ENCODE assay signal across 8 mouse cellular contexts in the genomic region with DNA sequence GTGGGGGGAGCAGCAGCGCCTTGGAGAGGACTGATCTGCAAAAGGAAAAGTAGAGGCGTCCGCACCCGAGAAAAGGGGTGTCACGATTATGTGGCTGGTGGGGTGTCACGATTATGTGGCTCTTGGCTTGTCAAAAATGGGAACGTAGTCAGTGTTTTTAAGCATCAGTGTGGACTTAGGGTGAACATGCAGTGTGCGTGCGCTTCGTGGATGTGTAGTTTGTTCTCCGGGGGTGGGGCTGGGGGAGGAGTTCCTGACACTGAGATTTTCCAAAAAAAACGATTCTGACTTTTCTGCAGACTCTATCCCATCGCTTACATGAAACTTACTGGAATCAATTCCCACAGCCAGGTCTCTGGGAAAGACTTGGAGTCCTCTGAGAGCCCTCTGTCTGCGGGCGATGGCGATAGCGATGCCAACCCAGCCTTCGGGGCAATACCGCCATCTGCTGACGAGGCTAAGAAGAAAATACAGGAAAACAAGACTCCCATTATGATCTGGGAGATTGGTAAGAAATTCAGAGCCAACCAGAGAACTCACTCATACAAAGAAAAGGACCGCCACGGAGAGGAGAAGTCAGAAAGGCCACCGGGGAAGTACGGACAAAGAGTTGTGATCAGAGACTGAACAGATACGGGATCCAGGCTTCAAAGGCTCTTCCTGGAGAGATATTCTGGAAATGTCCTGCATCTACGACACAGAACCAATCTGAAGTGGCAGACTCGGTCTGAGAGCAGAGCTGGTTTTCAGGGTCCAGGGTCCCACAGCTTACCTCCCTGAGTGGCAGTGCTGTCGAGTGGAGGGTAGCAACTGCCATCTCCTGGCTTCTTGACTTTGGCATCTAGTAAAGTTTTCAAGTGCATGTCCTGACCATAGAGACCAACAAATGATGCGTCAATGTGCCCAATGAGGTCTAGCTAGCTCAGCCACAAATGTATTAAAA. TPM values are rescaled to one million over a fixed set of nuclear protein-coding genes. Genes with fewer than 3 reads are reported as not detected.
A peak's percentile ranks its signal among the peaks of the same experiment; 100 is the strongest.
DNase-seq lines count a peak whose midpoint lies in the region; ATAC-seq and TF ChIP-seq lines count a peak whose summit lies in the region.

No protein-coding gene starts in this region.

- H3K27ac ChIP-seq in ES-E14 (ENCODE audit: insufficient read depth, low read depth, low read length, poor library complexity, severe bottlenecking) = peak overlapping the region; percentile 22
- no peak overlapping the region for H3K27ac ChIP-seq in forebrain, embryonic 13.5 days
- H3K27ac ChIP-seq in liver, embryonic 14.5 days = peak overlapping the region; percentile 98
- no peak overlapping the region for H3K27ac ChIP-seq in neural tube, embryonic 12.5 days

- no peaks in the 10 kb centered on the region for H3K27me3 ChIP-seq in forebrain, embryonic 13.5 days
- H3K27me3 ChIP-seq in liver, embryonic 14.5 days (ENCODE audit: control insufficient read depth, insufficient read depth, low read length) = no peaks in the 10 kb centered on the region
- no peaks in the 10 kb centered on the region for H3K27me3 ChIP-seq in neural tube, embryonic 12.5 days (replicated peaks)

- peak overlapping the region; percentile 39 for H3K4me2 ChIP-seq in forebrain, embryonic 13.5 days
- peak overlapping the region; percentile 91 for H3K4me2 ChIP-seq in liver, embryonic 14.5 days (ENCODE audit: low read depth)
- H3K4me2 ChIP-seq in neural tube, embryonic 12.5 days (replicated peaks) = 0 out of 2 replicates have a peak overlapping the region, but pooled peaks have one; percentile 24

- WGBS in forebrain, embryonic 13.5 days = 35% methylated on average over 29 of the region's 29 CpGs
- 26% methylated on average over 29 of the region's 29 CpGs for WGBS in liver, embryonic 14.5 days (ENCODE audit: insufficient replicate concordance)
- WGBS in neural tube, embryonic 12.5 days = 40% methylated on average over 29 of the region's 29 CpGs

- H3K4me3 ChIP-seq in ES-E14 (ENCODE audit: insufficient read depth in 1 of 2, low read depth in 1 of 2, low read length in 2 of 2, poor library complexity in 1 of 2, severe bottlenecking in 1 of 2) = peak overlapping the region; percentile 17 to 20
- no peak overlapping the region for H3K4me3 ChIP-seq in forebrain, embryonic 13.5 days
- peak overlapping the region; percentile 74 to 90 for H3K4me3 ChIP-seq in liver, embryonic 14.5 days (ENCODE audit: insufficient read depth in 1 of 2, low read depth in 2 of 2, low read length in 2 of 2)
- no peak overlapping the region for H3K4me3 ChIP-seq in neural tube, embryonic 12.5 days

- no peaks in the 10 kb centered on the region for H3K9me3 ChIP-seq in ES-E14 (ENCODE audit: control insufficient read depth, insufficient read depth, low read depth, low read length)
- no peaks in the 10 kb centered on the region for H3K9me3 ChIP-seq in forebrain, embryonic 13.5 days (replicated peaks)
- H3K9me3 ChIP-seq in liver, embryonic 14.5 days (ENCODE audit: control insufficient read depth, low read length) = peaks cover 3% of the 10 kb centered on the region; the same call in 1 of the 2 replicates
- 0 out of 2 replicates have a peak, but pooled peaks cover 3% of the 10 kb centered on the region for H3K9me3 ChIP-seq in neural tube, embryonic 12.5 days

- peak; percentile 80 for DNase-seq in ES-E14 (ENCODE audit: low read depth, low spot score)
- peak; percentile 34 for DNase-seq in cerebellum, adult 11 months
- DNase-seq in heart, postnatal 10 days = peak; percentile 76 to 84
- peak; percentile 86 to 87 for DNase-seq in kidney, postnatal 4 days
- DNase-seq in liver, embryonic 14.5 days (ENCODE audit: low read depth in 3 of 3, low spot score in 3 of 3) = peak; percentile 68 to 77 (median 68)
- peak; percentile 62 for DNase-seq in telencephalon, adult 2 months (ENCODE audit: low read depth, low spot score)

- TF ChIP-seq EP300 in liver, embryonic 14.5 days (IDR thresholded peaks at IDR 0.05; ENCODE audit: low read depth) = peak; percentile 36; the same call in 1 of the 2 replicates

- H3K36me3 ChIP-seq in ES-E14 (ENCODE audit: control insufficient read depth, insufficient read depth, low read length, poor library complexity, severe bottlenecking) = no peaks in the 10 kb centered on the region
- H3K36me3 ChIP-seq in forebrain, embryonic 13.5 days (ENCODE audit: poor library complexity, severe bottlenecking) = no peaks in the 10 kb centered on the region
- peaks cover 7% of the 10 kb centered on the region; the same call in 1 of the 2 replicates for H3K36me3 ChIP-seq in liver, embryonic 14.5 days (replicated peaks; ENCODE audit: control insufficient read depth, insufficient read depth, low read depth)
- H3K36me3 ChIP-seq in neural tube, embryonic 12.5 days = no peaks in the 10 kb centered on the region

- intact Hi-C loops in heart, postnatal 10 days (cut with DNase I) = loop anchor here (2.0 to 5.0 kb wide), 4 partner anchors 55 to 835 kb away; a partner anchor contains a TSS

- ATAC-seq in forebrain, embryonic 13.5 days = peak; percentile 77
- ATAC-seq in liver, embryonic 14.5 days (ENCODE audit: insufficient read depth) = no peak
- ATAC-seq in neural tube, embryonic 12.5 days (ENCODE audit: low FRiP score, low read depth) = peak; percentile 77

- in situ Hi-C loops in ES-E14 (cut with MboI; ENCODE audit: low sequenced_read_pairs in 2 of 2, unreplicated experiment in 2 of 2) = no loop called here

- H3K9ac ChIP-seq in ES-E14 (ENCODE audit: insufficient read depth, low read depth, low read length, poor library complexity, severe bottlenecking) = peak overlapping the region; percentile 57; the same call in 1 of the 2 replicates
- peak overlapping the region; percentile 22; the same call in 1 of the 2 replicates for H3K9ac ChIP-seq in forebrain, embryonic 13.5 days
- H3K9ac ChIP-seq in liver, embryonic 14.5 days (replicated peaks) = peak overlapping the region; percentile 94
- no peak overlapping the region; the same call in 1 of the 2 replicates for H3K9ac ChIP-seq in neural tube, embryonic 12.5 days

- peak; percentile 95 for TF ChIP-seq CTCF in liver, embryonic 14.5 days (IDR thresholded peaks at IDR 0.05; ENCODE audit: low read depth)

- peaks cover 2 to 18% of the 10 kb centered on the region in 2 experiments; a peak in 3 of 4 replicates for H3K4me1 ChIP-seq in ES-E14 (ENCODE audit: control insufficient read depth in 2 of 2, insufficient read depth in 2 of 2, low read length in 2 of 2, poor library complexity in 1 of 2)
- H3K4me1 ChIP-seq in forebrain, embryonic 13.5 days = no peaks in the 10 kb centered on the region
- peaks cover 26 to 36% of the 10 kb centered on the region in 2 experiments for H3K4me1 ChIP-seq in liver, embryonic 14.5 days (replicated peaks; ENCODE audit: control insufficient read depth in 2 of 2, insufficient read depth in 2 of 2, low read length in 1 of 2)
- H3K4me1 ChIP-seq in neural tube, embryonic 12.5 days = no peaks in the 10 kb centered on the region

TF ChIP-seq in ES-E14, 5 proteins besides CTCF, POLR2A, EP300 and RAD21:
- TF ChIP-seq HCFC1 (IDR thresholded peaks at IDR 0.05; ENCODE audit: borderline replicate concordance, insufficient read depth, low read length) (no peak), MAFK (IDR thresholded peaks at IDR 0.05; ENCODE audit: insufficient read depth, low read depth, low read length) (0 out of 2 replicates have a peak, but pooled peaks have one; percentile 5), ZC3H11A (IDR thresholded peaks at IDR 0.05; ENCODE audit: borderline replicate concordance, low read depth, low read length) (peak; percentile 99)

RNA-seq across cellular contexts. Expression of a gene that starts 51.6 kb away (rescaled TPM):
- total RNA-seq in ES-E14 (2012; rRNA removed) = 169 and 238 TPM in 2 replicates
- polyA plus RNA-seq in forebrain, embryonic 13.5 days (2015; fragmentation: Nextera tagmentation; extraction: Ambion mirVana) = 29.9 and 33.0 TPM in 2 replicates
- total RNA-seq in heart, postnatal 10 days (2021) = 10 to 100 TPM; 22.1 to 24.3 TPM
- 2.2 and 2.3 TPM in 2 replicates for polyA plus RNA-seq in liver, embryonic 14.5 days (2012; rRNA removed)
- 1.8 and 1.9 TPM in 2 replicates for polyA plus RNA-seq in liver, embryonic 14.5 days (2014; fragmentation: Nextera tagmentation; extraction: Ambion mirVana)
- 31.0 and 35.6 TPM in 2 replicates for polyA plus RNA-seq in neural tube, embryonic 12.5 days (2016; fragmentation: Nextera tagmentation; extraction: Ambion mirVana)

Comparison
In these comparisons a context has a peak if more than half of its experiments do, and no peak if none do; other contexts are left out.
1. DNase-seq: peak in every context shown above with its lines; median percentile 86 in kidney, postnatal 4 days; 80 in ES-E14; 80 in heart, postnatal 10 days; 68 in liver, embryonic 14.5 days; 62 in telencephalon, adult 2 months; 34 in cerebellum, adult 11 months.
2. H3K27ac ChIP-seq: peak in ES-E14 (single experiment) and liver, embryonic 14.5 days (single experiment); none in forebrain, embryonic 13.5 days (single experiment) and neural tube, embryonic 12.5 days (single experiment).
3. H3K4me3 ChIP-seq: peak in ES-E14 (2 of 2) and liver, embryonic 14.5 days (2 of 2); none in forebrain, embryonic 13.5 days (single experiment) and neural tube, embryonic 12.5 days (single experiment).
4. H3K4me2 ChIP-seq: peak in every context shown above with its lines; median percentile 91 in liver, embryonic 14.5 days; 39 in forebrain, embryonic 13.5 days; 24 in neural tube, embryonic 12.5 days.